Mouse (Mus musculus) stomach, postnatal 0 days (tissue): ENCODE measurements at regions not wholly inside any gene's neighbourhood (a gene's known extent, or its start where the extent isn't known, plus 50 kb on each side); places are given as distances from the start of the nearest gene placed in this dataset.

Source experiments
- CTCF ChIP-seq: IDR thresholded peaks from 2 replicates; pipeline ENCODE4 v1.5.1; 2016; ENCODE audit warnings: antibody characterized with exemption, low read depth, mild to moderate bottlenecking, moderate library complexity
- EP300 ChIP-seq: optimal IDR thresholded peaks from 2 replicates; pipeline ENCODE3; 2016; ENCODE audit warnings: antibody characterized with exemption

DNA sequence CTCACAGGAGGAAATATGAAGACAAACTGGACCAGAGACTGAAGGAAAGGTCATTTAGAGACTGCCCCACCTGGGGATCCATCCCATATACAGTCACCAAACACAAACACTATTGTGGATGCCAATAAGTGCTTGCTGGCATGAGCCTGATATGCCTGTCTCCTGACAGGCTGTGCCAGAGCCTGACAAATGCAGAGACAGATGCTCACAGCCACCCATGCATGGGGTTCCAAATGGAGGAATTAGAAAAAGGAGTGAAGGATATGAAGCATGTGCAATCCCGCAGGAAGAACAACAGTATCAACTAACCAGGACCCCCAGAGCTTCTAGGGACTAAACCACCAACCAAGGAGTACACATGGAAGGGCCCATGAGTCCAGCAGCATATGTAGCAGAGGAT lies 505.9 kb downstream of the Gm6685 start:
- no peak for TF ChIP-seq EP300
- TF ChIP-seq CTCF: no peak
